Mouse (Mus musculus): ENCODE measurements around the gene Fgf14. TPM values are rescaled to one million over a fixed set of nuclear protein-coding genes. Genes with fewer than 3 reads are reported as not detected.

Fgf14 gene
- not detected in 2 replicates for polyA plus RNA-seq (2012)

GRCm38 (mm10) chr14:124676506-124677177, at the start of gene Fgf14:
Fgf14 (minus strand) TSS chr14:124677127.

